Mouse (Mus musculus): ENCODE data around the gene Mthfs.
"Not testable (repeated sequence)": the region's sequence is repeated elsewhere in the genome, so short reads cannot be mapped to it uniquely, and the experiment has no call there.

The Mthfs gene

DNA sequence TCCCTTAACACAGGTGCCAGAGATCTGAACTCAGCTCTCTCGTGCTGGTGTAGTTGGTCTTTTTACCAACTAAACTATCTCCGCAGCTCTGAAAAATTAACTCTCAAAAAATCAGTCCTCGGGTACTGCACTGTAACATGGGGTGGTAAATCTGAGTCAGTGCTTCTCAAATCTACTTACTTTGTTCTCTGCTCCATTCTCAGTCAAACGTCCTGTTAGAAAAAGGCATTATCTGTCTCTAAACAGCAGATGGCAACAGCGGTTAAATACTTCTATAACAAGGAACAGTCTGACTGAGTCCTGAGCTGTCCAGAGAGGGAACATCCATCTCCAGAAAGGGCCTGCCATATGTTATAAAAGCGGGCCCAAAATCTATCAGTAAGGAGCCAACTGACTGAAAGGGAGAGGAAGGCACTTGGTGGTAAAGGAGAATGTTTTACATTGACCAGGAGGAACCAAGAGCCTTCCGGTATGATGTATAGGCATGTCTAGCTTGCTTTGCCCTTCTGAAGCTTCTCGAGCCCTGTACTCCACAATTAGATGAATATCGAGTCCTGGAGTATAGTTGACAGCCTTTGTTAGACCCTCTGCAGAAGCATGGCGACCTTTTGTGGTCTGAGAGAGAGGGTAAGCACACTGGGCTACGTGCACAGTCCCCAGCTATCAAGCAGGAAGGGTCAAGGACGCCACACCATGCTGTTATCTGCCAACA lies at the start of gene Mthfs:
Gene Mthfs (plus strand): TSS at position 324 of the 712 bp plus-strand sequence.
- in situ Hi-C loops (cut with MboI): not testable (repeated sequence)

DNA sequence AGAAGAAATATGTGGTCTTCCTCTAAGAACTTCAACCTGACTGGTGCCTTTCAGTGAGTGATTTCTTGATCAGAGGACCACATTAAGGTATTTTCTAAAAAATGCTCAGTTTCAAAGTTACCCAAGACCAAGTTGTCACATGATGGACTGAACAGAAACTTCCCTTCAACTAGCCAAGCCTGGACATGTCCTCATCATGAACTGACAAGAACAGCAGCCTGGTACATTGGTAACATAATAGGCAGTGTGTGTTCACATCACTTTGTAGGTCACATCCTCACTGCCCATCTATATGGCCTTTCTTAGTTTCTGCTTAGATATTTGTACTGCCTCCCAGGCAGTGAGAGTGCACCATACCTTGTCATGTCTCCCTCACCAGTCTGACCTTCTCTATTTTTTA lies 37.9 kb upstream of the Mthfs start:
- in situ Hi-C loops (cut with MboI): not testable (repeated sequence)

DNA sequence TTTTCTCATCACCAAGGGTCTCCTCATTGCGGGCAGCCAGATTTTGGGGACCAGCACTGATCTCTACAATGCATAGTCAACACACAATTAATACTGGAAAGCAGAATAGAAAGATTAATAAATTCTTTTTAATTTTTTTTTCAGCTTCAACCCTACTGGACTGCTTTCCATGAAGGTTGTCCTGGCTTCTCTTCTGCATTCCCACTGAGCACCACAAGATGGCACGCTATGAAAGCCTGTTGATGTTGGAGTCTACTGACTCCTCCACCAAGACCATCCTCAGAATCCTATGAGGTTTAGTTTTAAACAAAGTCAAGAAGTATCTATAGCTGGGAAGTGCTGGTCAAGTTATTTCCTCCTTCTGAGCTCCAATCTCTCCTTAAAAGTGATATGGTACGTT lies 31.6 kb upstream of the Mthfs start:
- in situ Hi-C loops (cut with MboI): not testable (repeated sequence)

DNA sequence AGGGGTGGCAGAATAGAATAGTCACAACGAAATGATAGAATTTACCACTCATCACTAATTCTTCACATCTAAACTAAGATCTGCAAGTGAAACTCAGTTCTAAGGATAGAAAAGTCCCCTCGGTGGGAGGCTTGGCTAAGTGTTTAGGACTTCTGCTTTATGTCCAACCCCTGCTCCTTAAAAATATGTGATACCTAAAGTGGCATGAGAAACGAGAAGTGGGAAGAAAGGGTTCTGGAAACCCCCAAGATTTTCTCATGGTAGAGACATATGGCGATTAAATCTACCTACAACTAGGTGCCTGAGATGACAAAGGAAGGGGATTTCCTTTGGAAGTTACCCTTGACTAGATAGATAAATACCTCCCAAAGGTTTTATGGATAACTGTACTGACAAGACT lies 31.0 kb upstream of the Mthfs start:
- in situ Hi-C loops (cut with MboI): not testable (repeated sequence)

DNA sequence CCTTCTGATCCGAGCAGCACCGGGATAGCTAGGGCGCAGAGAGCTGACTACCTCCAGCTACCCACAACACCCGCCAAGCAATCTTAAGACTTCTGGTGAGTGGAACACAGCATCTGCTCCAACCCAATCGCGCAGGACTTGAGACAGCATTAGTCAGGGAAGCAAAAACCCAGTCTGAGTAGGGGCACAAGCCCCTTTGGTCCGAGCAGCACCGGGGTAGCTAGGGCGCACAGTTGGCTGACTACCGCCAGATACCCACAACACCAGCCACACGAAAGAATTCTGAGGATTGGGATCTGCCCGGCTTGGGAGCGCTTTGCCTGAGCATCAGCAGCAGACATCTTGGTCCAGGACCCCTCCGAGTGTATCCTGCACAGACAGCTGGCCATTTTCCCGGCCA lies 23.5 kb upstream of the Mthfs start:
- in situ Hi-C loops (cut with MboI): not testable (repeated sequence)

DNA sequence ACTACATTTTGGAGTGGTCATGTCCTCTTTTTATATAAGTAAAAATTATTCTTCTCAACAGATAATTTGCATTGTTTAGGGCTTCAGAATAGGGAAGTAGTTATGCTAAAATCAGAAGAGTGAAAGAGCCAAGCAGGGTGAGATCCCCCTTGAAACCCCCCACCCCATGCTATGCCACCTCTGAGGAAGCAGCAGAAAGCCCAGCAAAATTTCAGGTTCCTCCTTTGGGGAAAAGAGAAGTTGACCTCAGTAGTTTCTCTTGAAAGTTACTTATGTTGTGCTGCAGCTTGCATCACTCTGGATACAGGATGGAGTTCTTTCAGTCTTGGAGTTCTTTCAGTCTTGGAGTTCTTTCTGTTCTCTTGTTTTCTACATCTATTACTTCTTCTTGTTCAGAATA lies 15.0 kb upstream of the Mthfs start:
- in situ Hi-C loops (cut with MboI): not testable (repeated sequence)

DNA sequence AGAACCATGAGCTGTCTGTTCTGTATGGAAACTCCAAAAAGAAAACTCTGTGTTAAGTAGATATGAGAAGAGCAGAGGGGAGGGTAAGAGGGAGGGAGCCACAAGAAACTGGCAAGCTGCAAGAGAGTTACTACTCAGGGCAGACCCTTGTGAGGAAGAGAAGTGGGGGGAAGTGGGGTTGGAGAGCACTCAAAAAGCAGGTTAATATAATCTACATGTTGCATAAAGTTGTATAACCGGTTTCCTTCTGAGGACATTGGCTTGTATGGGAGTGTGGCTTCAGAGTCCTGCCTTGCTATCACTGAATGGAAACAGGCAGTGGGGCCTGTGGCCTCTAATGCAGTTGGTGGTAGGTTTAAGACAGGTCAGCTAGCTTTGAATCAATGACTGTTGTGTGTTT lies 13.0 kb upstream of the Mthfs start:
- in situ Hi-C loops (cut with MboI): not testable (repeated sequence)

DNA sequence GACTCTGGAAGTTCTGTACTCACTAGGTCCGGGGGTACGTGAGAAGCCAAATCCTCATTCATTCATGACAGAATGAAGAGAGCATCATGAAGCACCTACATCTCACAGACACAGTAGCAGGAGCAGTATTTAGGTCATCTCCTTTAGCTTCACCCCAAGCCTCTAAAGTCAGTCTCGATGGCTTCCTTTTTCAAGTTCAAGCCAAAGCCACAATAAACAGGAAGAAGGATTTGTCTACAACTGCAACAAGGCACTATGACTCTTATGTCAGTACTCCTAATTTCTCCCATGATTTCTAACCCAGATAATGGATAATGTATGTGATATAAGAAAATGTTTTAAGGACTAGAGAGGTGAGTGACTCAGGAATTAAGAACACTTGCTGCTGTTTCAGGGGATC lies 12.1 kb upstream of the Mthfs start:
- in situ Hi-C loops (cut with MboI): not testable (repeated sequence)

DNA sequence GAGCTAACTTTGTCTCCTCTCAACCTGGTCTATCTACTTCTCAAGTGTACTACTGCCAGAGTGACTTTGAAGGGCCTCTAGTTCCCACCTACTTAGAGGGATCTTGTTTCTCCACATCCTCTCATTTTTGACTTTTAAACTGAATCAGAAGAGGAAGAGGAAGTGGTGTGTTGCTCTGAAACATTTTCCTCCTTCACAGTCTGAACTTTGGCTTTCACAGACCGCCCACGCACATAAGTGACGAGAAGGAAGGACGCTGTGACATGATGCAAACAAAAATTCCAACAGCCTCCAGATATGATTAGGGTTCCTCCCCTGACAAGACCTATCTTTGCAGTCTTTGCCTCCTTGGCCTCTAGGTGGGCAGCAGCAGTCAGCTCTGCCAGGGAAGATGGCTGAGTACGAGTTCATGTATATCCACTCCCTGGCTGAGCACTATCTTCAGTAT lies 11.5 kb upstream of the Mthfs start, which contains the start of the genes Bcl2a1b and Gm29094:
Gene Bcl2a1b (plus strand): TSS at position 241 of the 448 bp plus-strand sequence.
Gene Gm29094 (plus strand): TSS at position 411 of the 448 bp plus-strand sequence.
- in situ Hi-C loops (cut with MboI): not testable (repeated sequence)

DNA sequence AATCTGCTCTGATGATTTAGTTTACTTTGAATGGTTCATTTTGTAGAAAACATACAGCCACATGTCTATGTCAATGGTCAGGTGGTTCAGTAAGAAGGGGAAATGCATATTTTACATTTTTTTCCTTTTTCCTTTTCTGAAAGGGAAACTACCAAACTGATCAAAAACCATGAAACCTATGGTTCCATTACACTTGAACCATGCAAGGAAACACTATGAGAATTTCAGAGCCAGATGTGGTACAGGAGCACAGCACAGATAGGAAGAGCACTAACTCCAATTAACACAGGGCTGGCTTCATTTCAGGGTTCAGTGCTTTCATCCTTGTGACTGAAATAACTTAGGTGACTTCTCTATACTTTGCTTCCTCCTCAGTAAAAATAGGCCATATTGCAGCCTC lies 8.2 kb upstream of the Mthfs start:
- in situ Hi-C loops (cut with MboI): not testable (repeated sequence)

DNA sequence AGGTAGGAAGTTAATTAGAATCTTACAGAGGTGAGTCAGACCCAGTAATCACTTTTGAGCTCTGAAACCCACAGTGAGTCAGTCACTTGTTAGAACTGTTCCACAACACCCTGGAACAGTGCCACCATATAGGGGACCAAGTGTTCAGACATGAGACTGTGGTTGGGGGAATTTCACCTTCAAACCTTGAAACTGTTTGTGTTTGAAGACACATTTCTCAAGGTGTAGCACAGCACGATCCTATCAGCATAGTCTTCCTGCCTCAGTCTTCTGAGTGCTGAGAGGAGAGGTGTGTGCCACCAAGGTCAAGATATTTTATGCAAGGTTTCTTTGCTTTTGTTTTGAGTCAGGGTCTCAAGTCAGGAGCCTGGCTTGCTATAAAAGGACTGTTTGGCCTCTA lies 1.5 kb upstream of the Mthfs start:
- in situ Hi-C loops (cut with MboI): not testable (repeated sequence)

DNA sequence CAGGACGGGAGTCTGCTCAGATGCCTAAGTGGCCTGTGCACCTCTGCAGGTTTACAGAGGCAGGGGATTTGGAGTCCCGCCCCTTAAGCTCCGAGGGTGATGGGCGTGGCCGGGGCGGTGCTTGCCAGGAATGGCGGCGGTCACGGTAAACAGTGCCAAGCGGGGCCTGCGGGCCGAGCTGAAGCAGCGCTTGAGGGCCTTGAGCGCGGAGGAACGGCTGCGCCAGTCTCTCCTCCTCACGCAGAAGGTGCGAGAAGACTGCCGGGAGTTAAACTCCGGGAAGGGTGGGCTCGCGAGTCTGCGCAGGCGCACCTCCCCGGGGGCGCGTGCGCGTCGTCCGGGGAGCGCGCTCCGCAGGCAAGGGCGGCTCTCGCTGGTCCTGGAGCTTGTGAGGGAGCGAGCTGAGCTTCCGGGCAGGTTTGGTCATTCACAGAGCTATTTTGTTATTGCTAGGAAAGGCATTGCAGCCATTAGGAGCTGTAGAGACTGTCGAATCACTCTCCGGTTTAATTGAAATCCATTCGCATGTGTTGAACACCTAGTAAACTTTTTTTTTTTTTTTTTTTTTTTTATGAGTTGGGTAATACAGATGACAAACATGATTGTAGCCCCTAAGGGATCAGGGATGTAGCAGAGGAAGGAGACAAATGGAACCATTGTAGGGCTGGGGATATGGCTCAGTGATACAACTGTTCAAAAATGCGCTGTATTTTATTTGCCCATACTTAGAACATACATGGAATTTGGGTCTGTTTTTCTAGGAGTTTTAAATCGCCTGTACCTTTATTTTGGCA lies 786 bp downstream of the Mthfs start:
- in situ Hi-C loops (cut with MboI): not testable (repeated sequence)

DNA sequence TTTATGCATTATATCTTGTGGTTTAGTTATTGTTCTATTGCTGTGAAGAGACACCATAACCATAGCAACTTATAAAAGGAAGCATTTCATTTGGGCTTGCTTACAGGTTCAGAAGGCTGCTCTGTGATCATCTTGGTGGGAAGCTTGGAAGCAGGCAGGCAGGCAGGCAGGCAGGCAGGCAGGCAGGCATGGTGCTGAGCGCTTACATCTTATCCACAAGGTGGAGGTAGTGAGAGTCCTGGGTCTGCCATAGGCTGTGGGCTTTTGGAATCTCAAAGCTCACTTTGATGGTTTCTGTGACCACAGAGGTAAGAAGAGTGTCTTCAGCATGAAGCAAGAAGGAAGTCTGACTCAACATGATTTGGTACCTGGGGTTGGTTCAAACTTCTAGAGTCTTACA lies 2.0 kb downstream of the Mthfs start:
- in situ Hi-C loops (cut with MboI): not testable (repeated sequence)

DNA sequence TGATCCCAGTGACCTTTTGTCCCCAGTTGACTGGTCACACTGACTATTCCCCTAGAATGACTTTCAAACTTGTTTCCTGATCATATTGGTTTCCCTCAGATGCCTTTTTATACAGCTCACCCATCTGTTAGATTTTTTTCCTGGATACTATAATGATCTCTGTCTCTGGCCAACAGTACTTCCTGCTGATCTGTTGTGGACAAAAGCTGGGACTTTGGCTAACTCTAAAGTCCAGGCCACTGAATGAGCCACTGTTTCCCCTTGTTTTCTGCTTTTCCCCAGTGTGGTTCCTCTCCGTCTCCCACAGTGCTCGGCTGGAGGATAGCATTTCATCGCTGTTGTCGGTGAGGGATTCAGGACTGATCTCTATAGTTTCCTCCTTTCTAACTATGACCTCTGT lies 7.7 kb downstream of the Mthfs start:
- in situ Hi-C loops (cut with MboI): not testable (repeated sequence)

DNA sequence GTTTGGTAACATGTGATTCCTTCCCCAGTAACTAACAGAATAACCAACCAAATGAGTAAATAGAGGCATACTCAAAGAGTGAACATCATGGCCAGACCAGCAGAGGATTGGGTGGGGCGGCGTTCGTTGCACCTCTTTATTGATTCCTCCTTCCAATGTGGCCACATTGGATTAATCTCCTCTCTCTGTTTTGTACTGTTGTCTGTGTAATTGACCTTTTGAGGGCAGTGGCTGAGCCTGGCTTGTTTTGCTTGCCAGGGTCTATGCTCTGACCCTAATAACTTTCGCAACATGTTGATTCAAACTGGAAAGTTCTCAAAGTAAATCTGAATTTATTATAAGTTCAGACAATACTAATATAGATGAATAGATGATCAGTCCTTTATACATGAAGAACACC lies 9.2 kb downstream of the Mthfs start:
- in situ Hi-C loops (cut with MboI): not testable (repeated sequence)

DNA sequence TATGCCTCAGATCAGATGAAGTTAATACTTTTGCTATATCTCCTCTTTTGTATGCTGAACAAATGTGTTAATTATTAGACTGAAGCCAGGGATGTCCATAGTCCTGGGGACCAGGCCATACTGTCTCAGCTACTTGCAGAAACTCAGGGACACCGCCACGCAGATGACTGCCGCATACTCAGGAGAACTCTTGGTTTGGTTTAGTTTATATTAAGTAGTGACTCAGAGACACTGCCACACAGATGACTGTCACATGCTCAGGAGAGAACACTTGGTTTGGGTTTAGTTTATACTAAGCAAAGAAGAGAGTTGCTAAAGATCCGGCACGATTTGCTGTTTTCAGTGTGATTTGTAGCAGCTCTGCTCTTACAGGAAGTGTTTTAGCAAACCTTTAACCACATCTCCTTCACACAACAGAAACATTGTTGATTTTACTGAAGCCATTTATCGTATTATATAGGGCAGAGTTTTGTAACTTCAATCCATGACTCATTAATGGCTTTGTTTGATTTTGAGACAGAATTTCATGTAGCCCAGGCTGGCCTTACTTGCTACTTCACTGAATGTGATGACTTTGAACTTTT lies 10.3 kb downstream of the Mthfs start:
- in situ Hi-C loops (cut with MboI): not testable (repeated sequence)

DNA sequence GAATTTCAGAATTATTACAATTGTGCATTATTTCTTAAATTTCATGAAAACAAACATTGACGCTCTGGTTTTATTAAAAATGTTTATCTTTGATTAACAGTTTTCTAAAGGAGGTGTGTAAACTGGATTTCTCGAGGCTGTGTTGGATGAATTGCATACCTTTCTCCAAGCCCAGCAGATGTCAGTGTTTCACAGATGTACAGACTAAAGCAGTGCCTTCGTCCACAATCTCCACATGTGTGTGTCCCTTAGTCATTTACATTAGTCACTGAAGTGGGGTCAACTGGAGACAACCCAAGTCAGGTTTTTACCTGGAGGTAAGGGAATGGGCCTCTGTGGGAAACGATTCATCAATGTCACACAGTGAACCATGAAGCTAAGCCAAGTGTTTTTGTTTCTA lies 15.6 kb downstream of the Mthfs start:
- in situ Hi-C loops (cut with MboI): no loop called here

DNA sequence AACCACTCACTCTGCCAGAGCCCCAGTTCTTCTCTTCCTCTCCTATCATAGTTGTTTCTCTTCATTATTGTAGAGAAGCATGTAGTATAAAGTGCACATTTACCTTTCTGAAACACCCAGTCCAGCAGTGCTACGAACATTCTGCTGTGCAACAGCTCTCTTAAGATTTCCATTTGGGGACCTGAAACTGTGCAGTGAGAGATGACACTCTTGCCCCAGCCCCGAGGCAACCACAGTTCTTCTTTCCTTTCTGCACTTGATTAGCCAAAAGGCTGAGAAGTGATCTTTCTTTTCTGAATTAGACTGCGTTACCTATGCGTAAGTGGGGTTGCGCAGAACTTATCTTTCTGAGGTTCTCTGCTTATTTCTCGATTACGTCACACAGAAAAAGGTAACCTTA lies 17.6 kb downstream of the Mthfs start:
- in situ Hi-C loops (cut with MboI): no loop called here

DNA sequence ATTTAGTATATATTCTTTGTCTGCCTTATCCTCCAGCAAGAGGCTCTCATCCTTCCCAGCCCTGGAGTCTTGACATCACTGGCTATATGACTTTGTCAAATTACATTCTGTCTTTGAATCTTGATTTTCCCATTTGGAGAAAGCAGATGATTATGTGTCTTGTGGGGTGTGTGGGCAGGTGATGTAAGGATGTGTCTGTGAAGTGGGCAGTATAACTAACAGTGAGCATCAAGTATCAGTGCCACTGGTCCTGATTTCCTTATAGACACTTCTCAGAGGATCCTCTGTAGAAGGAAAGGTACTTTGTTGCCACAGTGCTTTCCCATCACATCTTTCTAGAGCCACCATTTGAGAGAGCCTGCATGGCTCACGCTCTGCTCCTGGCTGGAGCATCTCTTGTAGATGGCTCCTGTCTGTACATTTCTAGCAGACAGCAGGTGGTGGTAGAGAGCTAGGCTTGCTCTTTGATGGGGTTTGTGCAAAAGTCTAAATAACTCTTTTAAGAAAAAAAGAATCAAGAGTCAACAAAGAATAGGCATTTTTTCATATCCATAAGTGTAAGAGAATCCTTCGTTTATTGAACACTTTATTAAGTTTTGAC lies 20.5 kb downstream of the Mthfs start:
- in situ Hi-C loops (cut with MboI): not testable (repeated sequence)

DNA sequence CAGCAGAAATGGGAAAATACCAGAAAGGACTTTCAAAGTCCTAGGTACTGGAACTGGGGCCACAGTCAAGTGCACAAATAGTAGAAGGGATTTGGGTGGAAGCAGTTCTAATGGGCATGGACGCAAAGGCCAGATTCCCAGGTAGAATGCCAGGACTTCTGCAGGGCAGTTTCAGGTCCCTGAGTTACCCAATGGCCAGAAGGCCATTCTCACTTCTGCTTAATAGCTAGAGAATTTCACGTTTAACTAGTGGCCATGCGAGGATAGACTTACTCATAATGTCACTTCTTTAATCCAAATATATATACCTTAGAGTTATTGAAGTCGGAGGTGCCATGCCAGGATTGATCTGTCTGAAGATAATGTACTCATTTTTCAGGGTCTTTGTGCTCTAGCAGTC lies 26.7 kb downstream of the Mthfs start:
- in situ Hi-C loops (cut with MboI): not testable (repeated sequence)

DNA sequence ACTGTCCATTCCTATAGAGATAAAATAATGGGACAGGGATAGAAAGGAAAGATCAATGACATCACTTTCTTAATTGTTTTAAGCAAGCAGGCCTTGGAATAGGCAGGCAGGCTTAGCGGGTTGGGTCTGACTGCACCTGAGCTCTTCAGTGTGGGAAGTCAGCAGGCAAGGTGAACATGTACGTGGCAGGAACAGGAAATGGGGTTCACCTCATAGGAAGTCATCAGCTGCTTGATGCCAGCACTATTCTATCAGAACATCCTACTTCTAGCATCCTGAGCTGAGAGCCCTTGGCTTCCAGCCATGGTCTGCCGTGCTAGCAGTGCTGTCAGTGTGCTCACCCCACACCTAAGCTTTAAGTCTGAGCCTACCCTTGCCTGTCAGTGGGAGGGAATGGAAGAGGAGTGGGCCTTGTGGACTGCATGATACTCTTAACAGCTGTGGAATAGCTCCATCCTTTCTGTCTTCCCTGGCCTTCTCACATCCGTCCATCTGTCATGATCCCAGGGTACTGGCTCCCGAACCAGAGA lies 28.6 kb downstream of the Mthfs start:
- in situ Hi-C loops (cut with MboI): not testable (repeated sequence)

DNA sequence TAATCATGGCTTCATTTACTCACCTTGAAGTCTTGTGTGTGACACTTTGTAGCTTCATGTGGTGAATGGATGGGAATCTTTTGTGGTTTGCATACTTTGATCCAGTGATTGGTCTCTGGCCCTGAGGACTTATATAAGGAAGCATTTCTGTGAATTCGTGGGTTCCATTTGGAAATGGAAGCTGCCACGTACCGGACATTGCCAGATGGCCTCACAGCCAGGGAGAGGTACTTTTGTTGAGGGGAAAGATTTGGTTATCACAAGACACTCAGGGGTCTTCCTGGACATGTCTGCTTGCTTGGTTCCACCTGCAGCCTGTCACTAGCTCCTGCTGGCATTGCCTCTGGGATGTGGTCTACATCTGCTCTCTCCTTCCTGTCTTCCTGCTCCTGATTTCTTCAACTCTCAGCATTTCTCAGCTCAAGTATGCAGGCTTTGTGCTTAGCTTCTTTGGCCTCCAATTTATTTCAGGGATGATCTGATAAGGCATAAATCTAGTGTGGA lies 30.1 kb downstream of the Mthfs start:
- in situ Hi-C loops (cut with MboI): not testable (repeated sequence)
